Mouse (Mus musculus) heart, embryonic 13.5 days (tissue): ENCODE measurements around the gene Mrps33. TPM values are rescaled to one million over a fixed set of nuclear protein-coding genes. Genes with fewer than 3 reads are reported as not detected.

Experiments used
- ATAC-seq: fragments of 200-750 bp; cut with Nextera tagmentation; 2 replicates; pipeline ENCODE4 v1.8.0; 2017; ENCODE audit warnings: moderate TSS enrichment; ENCODE audit not compliant: insufficient number of reproducible peaks, low FRiP score, low TSS enrichment; ENCODE audit errors: extremely low read depth
- H3K27ac ChIP-seq: fragments of 300-500 bp; sonication (generic); replicated peaks from 2 replicates; pipeline ENCODE4 v1.5.1; 2015; ENCODE audit warnings: moderate library complexity, mild to moderate bottlenecking, inconsistent platforms
- H3K27me3 ChIP-seq: fragments of 300-500 bp; sonication (generic); replicated peaks from 2 replicates; pipeline ENCODE4 v1.6.1; 2015; ENCODE audit warnings: mild to moderate bottlenecking, inconsistent platforms
- H3K36me3 ChIP-seq: fragments of 300-500 bp; sonication (generic); 2 replicates; pipeline ENCODE4 v1.6.1; 2015; ENCODE audit warnings: mild to moderate bottlenecking, inconsistent platforms
- H3K4me1 ChIP-seq: fragments of 300-500 bp; sonication (generic); 2 replicates; pipeline ENCODE4 v1.6.1; 2015; ENCODE audit warnings: inconsistent platforms
- H3K4me2 ChIP-seq: fragments of 300-500 bp; sonication (generic); 2 replicates; pipeline ENCODE4 v1.6.1; 2015; ENCODE audit warnings: inconsistent platforms, mild to moderate bottlenecking, moderate library complexity
- H3K4me3 ChIP-seq: fragments of 300-500 bp; sonication (generic); 2 replicates; pipeline ENCODE4 v1.5.1; 2015; ENCODE audit warnings: moderate library complexity, mild to moderate bottlenecking, inconsistent platforms
- H3K9ac ChIP-seq: fragments of 300-500 bp; sonication (generic); 2 replicates; pipeline ENCODE4 v1.6.1; 2015; ENCODE audit warnings: inconsistent platforms, mild to moderate bottlenecking, moderate library complexity
- H3K9me3 ChIP-seq: fragments of 300-500 bp; sonication (generic); 2 replicates; pipeline ENCODE4 v1.6.1; 2016; ENCODE audit warnings: inconsistent platforms
- WGBS: fragments of 180-500 bp; shearing (Covaris S2); methylation state at CpG from one replicate; pipeline ENCODE4 v1.1.7; 2015; ENCODE audit warnings: mixed read lengths; 5-methylcytosine and 5-hydroxymethylcytosine counted together
- polyA plus RNA-seq: library from polyadenylated mRNA; unstranded; fragments of >200 nt; fragmentation: Nextera tagmentation; extraction: Ambion mirVana; gene quantifications from 2 replicates; pipeline ENCODE4 v1.2.1, GENCODE M21; 2015

Mrps33 gene
- polyA plus RNA-seq, 1 experiment from 2014 or later = 176 TPM

DNA sequence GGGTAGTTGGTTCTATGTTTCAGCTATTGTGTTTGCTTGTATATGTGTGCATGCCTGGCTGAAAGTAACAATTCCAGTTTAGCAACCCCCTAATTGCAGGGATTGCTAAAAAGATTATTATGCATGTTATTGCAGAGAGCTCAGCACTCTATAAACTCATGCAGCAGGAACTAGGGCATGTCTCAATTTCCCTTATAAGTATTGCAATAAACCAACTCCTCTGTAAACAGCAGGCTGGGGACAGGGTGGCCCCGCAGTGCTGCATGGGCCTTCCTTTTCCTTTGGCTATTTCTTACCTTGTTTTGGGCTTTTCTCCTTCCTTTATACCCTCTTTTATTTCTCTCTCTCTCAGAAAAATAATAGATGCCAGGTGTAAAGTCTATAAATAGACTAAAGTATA is 32.3 kb downstream of the Mrps33 start:
- Histone ChIP-seq H3K36me3 (no peaks in the 10 kb centered on the region), H3K9ac (no peak overlapping the region), H3K4me3 (no peak overlapping the region), H3K27me3 (no peaks in the 10 kb centered on the region), H3K9me3 (no peaks in the 10 kb centered on the region), H3K4me2 (no peak overlapping the region), H3K4me1 (peaks cover 20% of the 10 kb centered on the region), H3K27ac (no peak overlapping the region)
- ATAC-seq = no peak
- WGBS = 67% methylated on average over 1 of the region's 1 CpGs

DNA sequence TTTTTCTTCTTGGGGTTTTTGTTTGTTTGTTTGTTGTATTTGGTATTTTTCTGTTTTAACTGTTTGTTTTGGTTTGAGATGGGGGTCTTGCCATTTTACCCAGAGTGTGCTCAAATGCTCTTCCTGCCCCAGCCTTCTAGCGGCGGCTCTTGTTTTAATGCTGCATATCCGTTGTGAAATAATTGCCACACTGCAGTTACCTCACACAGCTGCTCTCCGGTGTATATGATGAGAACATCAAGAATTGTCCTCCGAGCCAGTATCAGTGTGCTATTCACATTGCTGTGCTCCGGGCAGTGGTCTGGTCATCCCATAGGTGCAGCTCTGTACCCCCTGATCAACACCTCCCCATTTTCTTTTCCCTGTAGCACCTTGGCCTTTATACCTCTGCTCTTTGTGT is 34.5 kb downstream of the Mrps33 start:
- no peak overlapping the region for H3K4me3 ChIP-seq

DNA sequence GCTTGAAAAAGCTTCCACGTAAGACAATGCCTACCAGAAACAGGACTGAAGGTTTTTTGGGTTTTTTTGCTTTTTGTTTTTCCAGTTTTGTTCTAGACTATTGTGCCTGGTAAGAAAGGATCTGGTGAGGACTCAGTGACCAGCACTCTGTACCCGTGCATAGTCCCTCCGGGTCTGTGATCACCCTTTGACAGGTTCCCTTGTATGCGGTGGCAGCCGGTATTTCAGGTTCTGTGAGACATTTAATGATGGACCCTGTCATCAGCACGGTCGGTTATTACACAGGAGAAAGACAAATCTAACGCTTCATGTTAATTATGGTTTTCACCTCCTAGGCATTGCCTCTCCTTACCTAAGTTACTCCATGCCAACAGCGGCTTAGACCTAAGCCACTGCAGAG is 35.8 kb downstream of the Mrps33 start:
- H3K4me1 ChIP-seq = no peaks in the 10 kb centered on the region
- H3K36me3 ChIP-seq = no peaks in the 10 kb centered on the region
- H3K4me3 ChIP-seq = no peak overlapping the region
- no peak overlapping the region for H3K27ac ChIP-seq
- H3K9me3 ChIP-seq = no peaks in the 10 kb centered on the region
- 82% methylated on average over 9 of the region's 9 CpGs for WGBS
- ATAC-seq = no peak
- H3K27me3 ChIP-seq = no peaks in the 10 kb centered on the region
- H3K9ac ChIP-seq = no peak overlapping the region
- H3K4me2 ChIP-seq = no peak overlapping the region

More for the DNA sequence above, 34.5 kb downstream of the Mrps33 start:
- Histone ChIP-seq H3K9me3 (no peaks in the 10 kb centered on the region), H3K36me3 (no peaks in the 10 kb centered on the region), H3K27ac (no peak overlapping the region), H3K4me1 (peaks cover 6% of the 10 kb centered on the region), H3K27me3 (no peaks in the 10 kb centered on the region), H3K4me2 (no peak overlapping the region), H3K9ac (no peak overlapping the region)
- no peak for ATAC-seq
- 85% methylated on average over 6 of the region's 6 CpGs for WGBS

DNA sequence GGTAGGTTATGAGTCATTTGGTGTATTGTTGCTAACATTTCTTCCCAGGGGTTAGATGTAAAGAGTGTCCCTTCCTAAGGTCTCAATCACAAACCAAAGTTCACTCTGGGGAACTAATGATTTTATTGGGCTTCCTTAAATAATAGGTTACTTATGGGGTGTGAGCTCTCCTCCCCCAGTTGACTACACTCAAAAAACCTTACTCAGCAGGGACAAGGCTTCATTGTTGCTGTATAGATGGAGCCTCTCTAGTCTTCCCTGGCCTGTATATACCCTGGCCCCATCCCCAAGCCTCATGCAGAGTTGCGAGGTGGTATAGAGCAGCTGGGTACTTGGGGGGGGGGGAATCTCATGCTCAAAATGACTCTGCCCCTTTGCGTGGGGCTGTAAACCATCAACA is 53.6 kb downstream of the Mrps33 start:
- WGBS = 88% methylated on average over 2 of the region's 2 CpGs
- H3K4me1 ChIP-seq = 0 out of 2 replicates have a peak, but pooled peaks cover 4% of the 10 kb centered on the region

More for the DNA sequence above, 53.6 kb downstream of the Mrps33 start:
- no peak overlapping the region for H3K9ac ChIP-seq
- H3K4me3 ChIP-seq = no peak overlapping the region
- H3K27ac ChIP-seq = no peak overlapping the region
- no peak overlapping the region for H3K4me2 ChIP-seq
- no peaks in the 10 kb centered on the region for H3K9me3 ChIP-seq
- H3K36me3 ChIP-seq = no peaks in the 10 kb centered on the region
- no peak for ATAC-seq
- H3K27me3 ChIP-seq = 0 out of 2 replicates have a peak, but pooled peaks cover 3% of the 10 kb centered on the region

Other genes with a start within 250 kb of the Mrps33 start
- gene Adck2, start 237.1 kb downstream of the Mrps33 start, polyA plus RNA-seq = 12.6 and 14.6 TPM in 2 replicates
- gene Gm42420, start 225.2 kb downstream of the Mrps33 start, polyA plus RNA-seq = 1.1 and 1.8 TPM in 2 replicates
- gene Ndufb2, start 218.4 kb downstream of the Mrps33 start, polyA plus RNA-seq = 599 and 674 TPM in 2 replicates
- gene Braf, start 85.5 kb downstream of the Mrps33 start, polyA plus RNA-seq = 8.7 and 10.3 TPM in 2 replicates
- gene Tmem178b, start 62.3 kb upstream of the Mrps33 start, polyA plus RNA-seq = 0.03 TPM in 1 of 2 replicates, not detected in the other